Mouse (Mus musculus) kidney, postnatal 14 days (tissue): ENCODE measurements around the gene Ell3.
"Not testable (repeated sequence)": the region's sequence is repeated elsewhere in the genome, so short reads cannot be mapped to it uniquely, and the experiment has no call there.

Experiments used
- DNase-seq: peaks from one replicate; pipeline ENCODE4 v3.0.0; 2022; ENCODE audit warnings: mixed read lengths

Gene Ell3

GRCm38 (mm10) chr2:121444178-121444577 lies at the start of gene Ell3:
Ell3 (minus strand) TSS chr2:121444278.
- DNase-seq: no peak

GRCm38 (mm10) chr2:121484403-121484802 lies 40.3 kb upstream of the Ell3 start:
- DNase-seq: not testable (repeated sequence)

- no peak for DNase-seq
Observed at GRCm38 (mm10) chr2:121483576-121483975, 39.5 kb upstream of the Ell3 start.

DNA sequence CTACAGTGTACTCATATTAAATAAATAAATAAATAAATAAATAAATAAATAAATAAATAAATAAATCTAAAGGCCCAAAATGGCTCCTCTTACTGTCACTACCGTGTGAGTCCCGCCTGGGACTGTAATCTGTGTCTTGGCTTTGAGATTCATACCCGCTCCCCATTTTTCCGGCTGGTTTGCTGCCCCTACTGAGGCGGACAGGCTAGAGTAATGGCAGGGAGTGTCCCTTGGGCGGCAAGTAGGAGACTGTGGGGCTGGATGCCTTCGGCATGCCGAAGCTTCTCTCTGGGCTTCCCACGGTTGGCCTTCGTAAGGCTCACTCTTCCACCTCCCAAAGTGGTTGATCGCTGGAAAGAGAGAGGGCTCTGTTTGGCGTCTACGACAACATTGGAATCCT lies 36.8 kb upstream of the Ell3 start:
- not testable (repeated sequence) for DNase-seq

DNA sequence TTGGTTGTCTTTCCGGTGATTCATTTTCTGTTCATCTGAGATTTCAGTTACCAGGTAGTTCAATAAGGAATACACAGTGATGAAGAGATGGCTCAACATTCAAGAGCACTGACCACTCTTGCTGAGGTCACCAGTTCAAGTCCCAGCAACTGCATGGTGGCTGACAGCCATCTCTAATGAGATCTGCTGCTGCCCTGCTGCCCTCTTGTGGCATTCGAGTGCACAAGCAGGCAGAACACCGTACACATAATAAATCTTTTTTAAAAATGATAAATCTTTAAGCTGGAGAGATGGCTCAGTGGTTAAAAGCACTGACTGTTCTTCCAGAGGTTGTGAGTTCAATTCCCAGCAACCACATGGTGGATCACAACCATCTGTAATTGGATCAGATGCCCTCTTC lies 36.4 kb upstream of the Ell3 start:
- DNase-seq: peak; percentile 17

- DNase-seq: no peak
Observed at GRCm38 (mm10) chr2:121477491-121478266, 33.6 kb upstream of the Ell3 start.

- DNase-seq: not testable (repeated sequence)
Observed at GRCm38 (mm10) chr2:121475306-121475705, 31.2 kb upstream of the Ell3 start.

- DNase-seq: no peak
Observed at GRCm38 (mm10) chr2:121474180-121474535, 30.1 kb upstream of the Ell3 start.

DNA sequence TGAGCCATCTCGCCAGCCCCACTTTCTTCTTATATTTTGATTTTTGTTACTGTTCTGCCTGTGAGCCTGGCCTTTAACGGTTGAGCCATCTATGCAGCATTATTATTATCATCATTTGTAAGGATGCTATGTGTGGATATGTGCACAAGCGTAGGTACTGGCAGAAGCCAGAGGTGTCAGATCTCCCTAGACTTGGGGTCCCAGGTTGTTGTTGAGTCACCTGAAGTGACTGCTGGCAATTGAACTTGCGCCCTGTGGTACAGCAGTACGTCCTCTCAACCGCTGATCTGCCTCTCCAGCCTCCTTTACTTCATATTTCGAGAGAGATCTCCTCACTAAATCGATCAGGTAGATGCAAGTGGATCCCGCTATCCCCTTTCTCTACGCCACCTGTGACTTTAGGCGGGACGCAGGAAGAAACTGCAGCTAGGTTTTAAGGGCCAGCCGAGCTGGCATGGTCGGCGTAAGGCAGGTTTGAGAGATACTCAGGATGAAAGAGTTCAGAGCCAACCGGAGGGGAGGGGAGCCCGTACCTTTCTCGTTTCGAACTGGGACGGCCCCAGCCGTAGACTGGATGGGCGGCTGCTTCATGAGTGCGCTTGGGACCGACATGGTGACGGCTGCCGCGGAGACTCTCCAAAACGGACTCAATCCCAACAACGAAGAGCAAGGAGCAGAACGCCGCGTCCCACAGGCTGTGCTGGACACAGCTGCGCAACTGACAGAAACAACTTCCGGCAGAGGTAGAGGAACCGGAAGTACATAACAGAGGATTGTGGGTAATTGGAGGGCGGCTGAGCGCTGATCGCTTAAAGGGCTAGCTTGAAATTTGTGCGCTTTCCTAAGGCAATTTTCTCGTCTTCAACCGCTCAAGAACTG lies 29.5 kb upstream of the Ell3 start, which contains the start of gene Mfap1b:
Mfap1b (minus strand) TSS at position 767 of the 879 bp plus-strand sequence.
- DNase-seq: peak; percentile 88

DNA sequence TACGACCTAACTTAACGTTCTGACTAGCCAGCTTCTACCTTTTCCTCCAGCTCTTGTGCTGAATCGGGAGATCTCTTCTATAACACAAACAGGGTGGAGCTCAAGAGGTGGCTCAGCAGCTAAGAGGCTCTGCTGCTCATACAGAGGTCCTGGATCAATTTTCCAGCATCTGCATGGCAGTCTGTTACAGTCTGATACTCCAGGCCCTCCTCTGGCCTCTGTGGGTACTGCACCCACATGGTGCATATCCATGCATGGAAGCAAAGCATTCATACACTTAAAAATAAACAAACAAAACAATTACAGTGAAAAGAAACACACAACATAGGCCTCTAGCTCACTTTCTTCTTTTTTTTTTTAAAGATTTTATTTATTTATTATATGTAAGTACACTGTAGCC lies 28.7 kb upstream of the Ell3 start:
- DNase-seq: not testable (repeated sequence)

GRCm38 (mm10) chr2:121468982-121469381 lies 24.9 kb upstream of the Ell3 start:
- DNase-seq: not testable (repeated sequence)

DNA sequence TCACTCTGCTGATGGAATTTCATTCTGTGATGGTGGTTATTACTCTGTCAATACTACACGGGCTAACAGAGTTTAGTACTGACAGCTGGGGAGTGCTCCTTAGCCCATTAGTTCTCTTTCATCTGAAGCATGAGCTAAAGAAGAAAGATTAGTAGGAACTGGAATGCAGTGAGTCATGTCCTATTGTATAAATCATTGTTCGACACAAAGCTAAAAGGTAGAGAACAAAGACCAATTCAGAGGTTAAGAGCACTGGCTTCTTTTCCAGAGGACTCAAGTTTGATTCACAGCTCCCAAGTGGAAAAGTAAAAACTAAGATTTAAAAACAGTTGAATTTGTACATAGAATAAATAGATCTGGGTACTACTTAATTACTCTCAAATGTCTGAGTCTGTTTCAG lies 16.0 kb upstream of the Ell3 start:
- DNase-seq: no peak

GRCm38 (mm10) chr2:121456692-121457642 lies 12.9 kb upstream of the Ell3 start, which contains the start of gene Serinc4:
Serinc4 (minus strand) TSS chr2:121456781.
- DNase-seq: peak; percentile 89

DNA sequence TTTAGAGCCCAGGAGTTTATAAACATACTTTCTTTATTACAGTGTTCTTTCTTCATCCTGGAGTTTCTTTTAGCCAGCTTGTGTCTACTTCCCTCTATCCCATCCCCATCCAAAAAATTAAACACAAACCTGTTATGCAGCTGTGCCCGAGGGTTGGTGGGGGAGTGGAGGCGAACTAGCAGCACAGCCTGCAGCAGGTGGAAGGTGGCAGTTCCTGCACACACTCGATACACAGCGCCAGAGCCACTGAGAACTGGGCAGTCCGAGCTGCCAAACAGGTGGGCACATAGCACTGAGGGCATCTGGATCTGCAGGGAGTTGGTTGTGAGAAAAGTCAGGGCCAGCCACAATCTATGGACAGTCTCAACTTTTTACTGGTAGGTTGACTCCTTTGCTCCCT lies 11.5 kb upstream of the Ell3 start:
- no peak for DNase-seq

GRCm38 (mm10) chr2:121453917-121454316 lies 9.8 kb upstream of the Ell3 start:
- DNase-seq: no peak

- DNase-seq: no peak
Observed at GRCm38 (mm10) chr2:121452990-121453389, 8.9 kb upstream of the Ell3 start, which contains the start of gene Hypk. Hypk (plus strand) TSS chr2:121453290.

GRCm38 (mm10) chr2:121452361-121452760 lies 8.3 kb upstream of the Ell3 start:
- no peak for DNase-seq

GRCm38 (mm10) chr2:121450093-121450492 lies 6.0 kb upstream of the Ell3 start:
- DNase-seq: no peak

DNA sequence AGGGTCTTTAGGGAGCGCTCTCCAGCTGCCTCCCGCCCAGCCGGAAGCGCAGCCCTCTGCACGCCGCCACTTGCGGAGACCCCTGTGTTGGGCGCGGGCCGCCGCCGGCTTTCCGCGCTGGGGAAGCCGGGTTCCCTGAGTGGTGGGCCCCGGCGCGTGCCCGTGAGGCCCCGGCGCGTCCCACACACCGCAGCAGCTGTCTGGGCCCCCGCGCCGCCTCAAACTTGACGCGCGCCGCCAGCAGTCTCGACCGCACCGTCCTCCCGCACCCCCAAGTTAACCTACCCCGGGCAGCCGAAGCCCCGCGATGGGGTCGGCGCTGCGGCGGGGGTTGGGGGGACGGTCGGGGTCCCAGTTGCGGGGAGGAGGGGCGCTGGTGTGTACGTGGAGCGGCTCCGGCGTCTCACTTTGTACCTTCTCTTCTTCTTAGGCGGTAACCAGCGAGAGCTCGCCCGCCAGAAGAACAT lies 5.5 kb upstream of the Ell3 start:
- DNase-seq: no peak

DNA sequence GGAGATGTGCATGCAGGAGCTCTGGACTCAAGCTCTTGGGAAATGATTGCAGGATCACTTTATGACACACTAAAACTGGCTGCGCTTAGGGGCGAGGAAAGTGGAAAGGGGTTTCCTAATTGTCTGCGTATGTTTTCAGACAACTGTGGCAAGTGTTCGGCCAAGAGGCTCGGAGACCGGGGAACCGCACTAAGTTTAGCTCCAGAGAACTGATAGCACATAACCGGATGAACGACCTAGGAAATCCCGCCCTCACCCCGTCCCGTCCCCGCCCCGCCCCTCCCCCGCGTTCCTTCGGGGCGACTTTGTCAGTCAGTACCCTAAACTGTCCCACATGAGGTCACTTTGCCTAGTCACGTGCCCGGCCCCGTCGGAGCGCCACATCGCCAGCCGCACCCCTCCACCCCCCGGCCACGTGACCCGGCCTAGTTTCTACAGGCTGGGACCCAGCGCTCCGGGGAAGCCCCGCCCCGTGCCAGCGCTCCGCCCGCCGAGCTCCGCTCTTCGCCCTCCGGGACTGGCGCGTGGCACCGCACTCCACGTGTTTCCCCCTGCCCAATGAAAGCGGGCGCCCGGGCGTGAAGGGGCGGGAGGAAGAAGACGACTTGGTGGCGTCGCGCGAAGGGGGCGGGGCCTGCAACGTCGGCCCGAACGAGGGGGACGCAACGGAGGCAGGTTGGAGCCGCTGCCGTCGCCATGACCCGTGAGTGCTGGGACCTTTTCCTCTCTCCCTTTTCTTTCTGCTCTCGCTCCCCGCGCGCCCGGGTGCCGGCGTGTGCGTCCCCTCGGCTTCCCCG lies 4.9 kb upstream of the Ell3 start, which contains the start of gene Serf2:
Serf2 (plus strand) TSS at position 457 of the 797 bp plus-strand sequence.
- peak; percentile 100 for DNase-seq

DNA sequence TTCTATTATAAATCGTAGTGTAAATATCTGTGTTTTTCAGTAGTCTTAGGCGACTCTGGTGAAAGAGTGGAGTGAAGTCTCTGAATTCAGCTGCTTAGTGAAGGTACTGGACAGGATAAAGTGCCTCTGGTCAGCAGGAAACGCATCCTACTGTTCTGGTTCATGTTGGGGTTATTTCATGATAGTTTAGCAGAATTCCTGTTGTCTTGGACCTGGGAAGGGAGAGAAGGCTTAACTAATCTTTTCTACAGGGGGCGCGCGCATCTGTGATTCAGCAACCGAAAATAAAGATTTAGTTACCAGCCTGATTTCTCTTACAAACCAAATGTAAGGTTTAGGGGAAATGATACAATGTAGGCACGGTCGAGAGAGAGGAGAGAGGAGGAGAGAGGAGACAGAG lies 4.1 kb upstream of the Ell3 start:
- peak; percentile 69 for DNase-seq
